Mouse (Mus musculus) T-helper 2 cell (primary cell): ENCODE data around the gene Gnai1.
"Not testable (repeated sequence)": the region's sequence is repeated elsewhere in the genome, so short reads cannot be mapped to it uniquely, and the experiment has no call there.

ENCODE experiments used
- in situ Hi-C: fragments of 300-600 bp; cut with MboI, MseI; formaldehyde crosslinking; loops from one replicate; pipeline ENCODE4 v1.15.1; 2025; ENCODE audit warnings: high pct_unique_total_duplicates

Gnai1 gene

DNA sequence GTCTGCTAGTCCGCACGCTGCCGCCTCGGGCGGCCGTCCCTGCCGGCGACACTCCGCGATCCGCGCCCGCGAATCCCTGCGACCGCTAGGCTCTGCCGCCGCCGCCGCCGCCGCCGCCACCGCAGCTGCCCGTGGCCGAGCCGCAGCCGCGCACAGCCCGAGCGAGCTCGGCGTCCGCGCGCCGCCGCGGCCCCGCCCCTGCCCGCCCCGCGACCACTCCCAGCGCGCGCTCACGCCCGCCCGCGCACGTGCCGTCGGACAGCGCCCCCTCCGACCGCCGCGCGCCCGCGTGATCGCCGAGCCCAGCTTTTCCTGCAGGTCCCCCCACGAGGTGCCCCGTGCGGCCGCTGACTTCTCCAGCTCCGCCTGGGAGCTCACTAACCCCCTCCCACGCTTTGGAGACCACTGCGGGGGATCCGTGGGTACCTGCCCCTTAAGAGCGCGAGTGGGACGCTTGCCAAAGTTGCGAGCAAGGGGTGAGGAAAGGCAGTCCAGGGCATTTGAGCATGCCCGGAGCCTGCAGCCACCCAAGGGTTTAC is at the start of gene Gnai1:
TSS of gene Gnai1 (minus strand) at position 75 of the 539 bp plus-strand sequence.
- in situ Hi-C loops: no loop called here

DNA sequence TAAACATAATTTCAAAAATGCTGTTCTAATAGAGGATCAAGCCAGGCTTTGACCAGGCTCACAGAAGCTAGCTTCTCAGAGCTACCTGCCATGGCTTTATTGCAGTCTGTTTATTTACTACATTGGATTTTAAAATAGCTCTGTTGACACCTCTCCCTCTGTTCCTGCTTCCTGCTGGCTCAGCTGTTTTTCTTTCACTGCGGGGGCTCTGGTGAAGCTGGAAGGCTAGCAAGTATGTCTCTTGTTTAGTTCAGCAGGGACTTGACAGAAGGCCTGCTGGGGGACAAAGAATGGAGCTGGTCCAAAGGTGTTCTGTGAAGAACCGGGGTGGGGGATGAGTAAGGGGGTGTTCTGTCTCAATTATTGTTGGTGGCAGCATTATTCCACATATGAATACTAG is 7.7 kb upstream of the Gnai1 start:
- in situ Hi-C loops: no loop called here

DNA sequence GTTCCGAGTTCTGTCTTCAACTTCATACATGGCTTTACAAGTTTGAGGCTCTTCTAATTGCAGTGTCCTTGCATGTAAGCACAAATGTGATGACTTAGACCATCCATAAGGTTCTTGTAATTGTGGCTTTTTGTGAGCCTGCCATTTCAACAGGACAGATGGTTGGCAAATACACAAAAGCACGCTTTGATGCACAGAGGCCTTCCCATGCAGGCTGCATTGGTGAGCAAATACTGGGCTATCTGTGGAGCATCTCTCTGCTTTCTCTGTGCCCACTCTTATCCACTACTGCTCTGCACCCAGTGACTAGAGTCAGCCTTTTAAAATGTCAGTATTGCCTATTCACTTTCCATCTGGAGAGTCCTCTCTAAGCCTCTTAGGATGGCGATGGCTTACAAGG is 5.3 kb upstream of the Gnai1 start:
- in situ Hi-C loops: no loop called here

DNA sequence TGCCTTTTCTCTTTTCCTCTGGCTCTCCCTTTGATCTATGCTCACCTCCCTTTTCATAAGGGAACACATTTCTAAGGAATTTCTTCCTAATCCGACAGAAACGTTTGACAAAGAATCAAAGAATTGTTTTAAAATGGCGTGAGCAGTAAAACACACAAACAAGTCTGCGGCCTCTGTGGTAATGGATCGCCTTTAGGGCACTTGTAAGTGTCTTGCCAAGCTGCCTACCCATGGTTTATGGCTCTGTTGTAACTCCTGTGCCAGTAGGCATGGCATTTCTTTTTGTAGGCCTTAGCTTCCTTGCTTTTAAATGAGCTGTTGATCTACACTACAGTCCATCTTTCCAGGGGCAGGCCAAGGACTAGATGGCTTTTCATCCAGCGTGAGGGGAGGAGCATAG is 801 bp upstream of the Gnai1 start:
- in situ Hi-C loops: no loop called here

DNA sequence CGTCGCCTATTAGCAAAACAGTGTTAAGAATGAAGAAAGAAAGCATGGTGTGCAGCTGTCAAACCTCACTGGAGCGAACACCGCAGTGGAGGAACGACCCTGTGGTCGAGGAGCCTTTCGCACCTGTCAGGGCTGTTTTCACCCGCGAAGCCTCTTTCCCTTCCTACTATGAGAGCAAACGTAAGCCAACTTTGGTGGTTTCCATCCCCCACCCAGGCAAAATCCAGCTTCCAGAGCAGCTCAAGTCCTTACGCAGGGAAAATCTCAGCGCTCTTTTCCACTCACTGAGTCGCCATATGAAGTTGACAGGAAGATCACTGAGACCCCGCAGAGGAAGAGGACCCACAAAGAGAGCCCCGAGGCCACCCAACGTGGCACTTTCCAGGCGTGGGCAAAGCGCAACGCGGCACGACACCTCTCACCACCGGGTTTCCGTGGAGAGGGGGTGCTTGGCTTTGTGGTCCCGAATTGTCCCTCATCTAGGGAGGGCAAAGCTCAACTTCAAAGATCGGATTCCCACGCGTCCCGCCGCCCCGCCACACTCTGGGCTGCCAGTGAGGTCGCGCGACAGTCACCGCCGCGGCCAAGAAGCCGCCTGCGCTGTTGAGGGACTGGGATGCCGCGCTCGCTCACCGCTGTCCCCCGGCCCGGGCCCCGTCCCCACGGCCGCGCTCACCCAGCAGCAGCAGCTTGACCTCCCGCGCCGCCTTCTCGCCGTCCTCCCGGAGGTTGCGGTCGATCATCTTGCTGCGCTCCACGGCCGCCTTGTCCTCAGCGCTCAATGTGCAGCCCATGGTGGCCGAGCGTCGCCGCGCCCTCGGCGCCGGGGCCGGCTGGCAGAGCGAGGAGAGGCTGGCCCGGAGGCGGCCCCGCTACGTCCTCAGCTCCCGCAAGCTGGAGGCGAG is 527 bp downstream of the Gnai1 start:
- in situ Hi-C loops: no loop called here

DNA sequence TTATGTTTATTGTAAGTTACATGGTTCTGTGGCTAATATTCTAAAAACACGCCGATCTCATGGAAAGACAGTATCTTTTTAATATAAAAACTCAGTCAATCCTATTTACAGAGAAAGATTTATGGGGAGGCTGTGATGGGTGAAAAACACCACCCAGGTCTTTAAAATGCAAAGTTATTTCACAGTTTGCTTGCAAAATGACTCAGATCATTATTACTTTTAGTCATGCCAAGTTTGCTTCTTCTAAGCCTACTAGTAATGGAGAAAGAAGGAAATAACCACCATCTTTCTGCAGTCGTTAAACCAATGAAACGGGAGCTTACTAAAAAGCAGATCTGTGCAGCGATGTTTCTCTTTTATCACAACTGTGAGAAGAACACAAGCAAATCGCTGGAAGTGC is 1.4 kb downstream of the Gnai1 start:
- in situ Hi-C loops: no loop called here

DNA sequence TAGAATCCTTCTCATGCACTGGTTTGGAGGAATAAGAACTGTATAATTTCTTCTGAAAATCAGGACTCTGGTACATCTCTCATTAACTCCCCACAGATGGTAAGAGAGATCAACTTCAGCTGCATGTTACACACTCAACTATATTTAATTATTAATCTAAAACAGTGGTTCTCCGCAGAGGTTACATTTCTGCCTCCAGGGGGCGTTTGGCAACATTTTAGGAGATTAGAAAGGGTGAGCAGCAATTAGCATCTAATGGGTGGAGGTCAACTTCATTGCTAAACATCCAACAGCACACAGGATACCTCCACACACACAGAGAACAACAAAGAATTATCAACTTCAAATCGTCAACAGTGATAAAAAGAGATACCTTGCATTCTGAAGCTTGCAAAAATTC is 2.0 kb downstream of the Gnai1 start:
- in situ Hi-C loops: no loop called here

DNA sequence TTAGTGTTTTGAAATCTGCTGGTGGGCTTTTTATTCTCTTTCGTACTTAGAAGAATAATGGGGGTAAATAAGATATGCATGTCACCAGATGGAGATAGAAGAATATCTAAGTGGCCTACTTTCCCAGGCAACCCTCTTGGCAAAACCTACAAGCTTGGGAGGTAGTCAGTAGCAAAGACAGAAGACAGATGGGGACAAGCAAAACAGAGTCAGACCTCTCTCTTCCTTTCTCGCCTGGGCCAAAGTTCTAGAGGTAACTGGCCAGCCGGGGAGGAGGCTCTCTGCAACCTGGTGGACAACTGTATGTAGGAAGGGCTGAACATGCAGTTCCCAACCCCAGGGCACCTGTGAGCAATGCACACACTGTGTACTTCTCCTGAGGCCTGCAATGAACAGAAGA is 12.9 kb downstream of the Gnai1 start:
- in situ Hi-C loops: no loop called here

DNA sequence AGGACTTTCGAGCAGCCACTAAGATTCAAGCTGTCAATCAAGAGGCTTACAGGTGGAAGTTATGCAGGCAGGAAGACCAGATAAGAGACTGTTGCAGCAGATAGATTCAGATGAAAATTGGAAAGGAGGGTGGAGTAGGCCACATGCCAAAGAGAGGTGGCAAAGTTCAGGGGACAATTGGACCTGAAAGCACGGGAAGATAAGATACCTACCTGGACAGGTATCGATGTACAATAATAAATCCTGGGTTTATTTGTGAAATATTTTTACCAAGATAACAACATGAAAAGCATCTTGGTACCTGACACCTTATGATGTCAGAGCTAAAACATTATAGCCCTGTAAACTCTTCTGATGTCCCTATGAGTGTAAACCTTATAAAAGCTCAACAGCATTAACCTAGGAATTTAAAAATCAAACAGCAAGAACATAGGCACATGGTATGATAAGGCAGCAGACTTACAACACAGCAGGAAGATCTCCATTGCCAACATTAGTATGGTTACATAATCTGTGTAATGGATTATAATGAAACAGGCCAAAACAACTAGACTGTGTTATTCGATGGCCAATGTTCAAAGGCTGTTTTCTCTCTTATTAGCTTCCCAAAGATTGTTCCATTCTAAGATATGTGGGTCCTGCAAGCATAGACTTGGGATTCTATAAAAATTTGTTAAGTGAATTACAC is 16.6 kb downstream of the Gnai1 start:
- in situ Hi-C loops: no loop called here

DNA sequence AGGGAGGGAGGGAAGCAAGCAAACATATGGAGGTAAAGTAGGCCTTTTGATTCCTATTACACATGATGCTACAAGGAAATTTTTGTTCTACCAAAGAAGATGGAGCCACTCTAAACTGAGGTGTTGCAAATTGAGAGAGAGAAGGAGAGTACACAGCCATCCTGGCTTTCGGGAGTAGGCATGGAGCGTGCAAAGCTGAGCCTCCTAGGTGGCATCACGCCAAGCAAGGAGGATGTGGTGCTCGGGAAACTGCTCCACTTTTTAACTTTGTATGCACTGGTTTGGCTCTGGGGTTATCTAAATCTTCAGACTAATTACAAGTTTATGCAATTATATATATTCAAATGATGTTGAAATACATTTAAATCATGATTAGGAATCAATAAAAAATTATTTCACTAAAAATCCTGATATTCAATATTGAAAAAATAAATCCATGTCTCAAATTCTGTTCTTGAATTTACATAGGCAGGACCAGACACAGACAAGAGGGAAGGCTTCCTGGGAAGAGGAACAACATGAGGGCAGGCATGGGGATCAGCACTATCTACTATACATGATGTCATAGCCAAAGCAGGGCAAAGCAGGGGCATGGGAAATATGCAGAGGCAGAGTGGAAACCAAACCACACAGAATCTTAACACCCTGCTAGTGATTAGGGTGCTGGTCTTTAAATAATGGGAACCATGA is 17.2 kb downstream of the Gnai1 start:
- in situ Hi-C loops: no loop called here

DNA sequence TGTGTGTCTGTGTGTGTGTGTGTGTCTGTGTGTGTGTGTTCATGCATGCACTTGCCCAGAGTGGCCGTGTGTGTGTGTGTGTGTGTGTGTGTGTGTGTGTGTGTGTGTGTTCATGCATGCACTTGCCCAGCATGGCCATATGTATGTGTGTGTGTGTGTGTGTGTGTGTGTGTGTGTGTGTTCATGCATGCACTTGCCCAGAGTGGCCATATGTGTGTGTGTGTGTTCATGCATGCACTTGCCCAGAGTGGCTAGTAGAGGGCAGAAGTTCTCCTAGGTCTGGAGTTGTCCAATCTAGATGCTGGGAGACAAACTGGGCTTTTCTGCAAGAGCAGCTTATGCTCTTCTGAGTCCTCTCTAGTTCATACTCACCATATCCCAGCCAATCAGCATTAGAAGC is 18.3 kb downstream of the Gnai1 start:
- in situ Hi-C loops: not testable (repeated sequence)

DNA sequence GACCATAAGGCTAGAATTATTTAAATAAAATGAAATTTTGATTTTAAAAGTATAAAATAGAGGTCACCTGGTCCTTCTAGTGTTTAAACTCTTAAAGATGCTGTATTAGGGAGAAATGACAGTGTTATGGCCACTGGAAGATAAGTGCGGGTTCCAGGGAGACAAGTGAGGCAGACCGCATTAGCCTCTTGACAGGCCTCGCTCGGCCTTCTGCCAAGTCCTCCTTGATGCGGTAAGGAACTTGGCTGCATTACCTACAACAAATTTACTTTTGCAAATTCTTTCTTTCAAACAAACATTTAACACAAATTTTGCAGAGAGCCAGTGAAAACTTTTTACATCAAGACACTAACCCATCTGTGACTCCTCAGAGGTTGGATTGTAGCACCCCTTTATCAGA is 27.9 kb downstream of the Gnai1 start:
- in situ Hi-C loops: no loop called here

DNA sequence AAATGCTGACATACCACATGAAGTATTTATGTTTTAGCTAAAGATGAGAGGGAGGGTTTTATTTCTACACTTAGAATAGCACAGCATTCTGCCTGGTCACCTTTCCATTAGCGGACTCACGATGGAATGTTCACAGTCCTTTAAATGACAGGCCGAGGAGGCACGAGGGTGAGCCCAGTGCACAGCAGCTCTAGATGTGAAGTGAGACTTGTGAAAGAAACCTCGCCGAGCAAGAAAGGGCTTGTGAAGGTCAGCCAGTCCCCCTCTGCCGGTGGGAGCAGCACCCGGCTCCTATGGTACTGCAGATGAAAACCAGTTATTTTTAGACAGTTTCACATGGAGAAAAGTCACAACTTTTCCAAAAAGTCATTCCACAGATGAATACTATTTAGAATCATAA is 29.4 kb downstream of the Gnai1 start:
- in situ Hi-C loops: no loop called here

DNA sequence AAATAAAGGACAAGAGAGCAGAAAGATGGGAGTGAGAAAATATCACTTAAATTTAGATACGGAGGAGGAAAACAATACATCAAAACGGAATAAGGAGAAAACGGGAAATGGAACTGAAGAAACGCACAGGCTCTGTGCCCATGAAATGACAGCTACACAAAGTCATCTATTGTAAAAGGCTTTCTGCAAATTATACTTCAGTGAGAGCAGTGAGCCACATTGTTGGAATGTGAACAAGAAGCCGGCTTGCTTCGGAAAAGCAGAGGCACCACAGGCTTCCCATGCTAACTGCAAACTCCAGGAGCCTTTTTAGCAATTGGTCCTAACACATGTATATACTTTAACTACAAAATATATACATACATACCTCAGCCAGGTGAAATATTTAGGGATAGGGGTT is 34.0 kb downstream of the Gnai1 start:
- in situ Hi-C loops: no loop called here

DNA sequence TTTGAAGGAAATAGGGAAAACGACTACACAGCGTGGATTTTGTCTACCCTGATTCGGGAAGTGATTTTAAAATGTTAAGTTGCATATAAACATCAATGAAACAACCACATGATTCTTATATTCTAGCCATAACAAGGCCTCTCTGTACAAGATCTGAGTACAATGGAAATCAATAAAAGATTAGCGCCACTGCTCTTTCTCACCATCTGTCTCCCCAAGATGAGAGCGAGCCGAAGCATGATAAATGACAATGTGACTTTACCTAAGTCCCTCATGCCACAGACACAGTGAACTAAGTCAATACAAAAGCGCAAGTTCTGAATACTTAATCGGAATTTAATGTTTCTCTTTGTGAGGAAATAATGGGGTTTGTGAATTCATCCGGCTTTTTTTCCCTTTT is 36.6 kb downstream of the Gnai1 start:
- in situ Hi-C loops: no loop called here

DNA sequence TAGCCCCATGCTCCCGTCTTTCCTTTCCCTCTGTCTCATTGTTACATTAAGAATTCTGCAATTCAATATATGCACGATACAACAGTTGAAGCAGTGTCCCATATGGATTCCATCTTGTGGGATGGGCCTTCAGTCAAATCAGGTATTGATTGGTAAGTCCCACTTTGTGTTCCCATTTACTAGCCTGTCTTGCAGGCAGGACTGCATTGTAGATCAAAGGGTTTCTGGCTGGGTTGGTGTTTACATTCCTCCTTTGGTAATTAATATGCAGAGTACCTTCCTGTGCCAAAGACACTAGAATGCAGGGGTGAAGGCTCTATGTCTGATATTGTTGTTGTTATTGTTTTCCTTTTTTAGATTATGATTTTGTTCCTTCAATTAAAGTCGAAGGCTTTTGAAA is 38.5 kb downstream of the Gnai1 start:
- in situ Hi-C loops: no loop called here

DNA sequence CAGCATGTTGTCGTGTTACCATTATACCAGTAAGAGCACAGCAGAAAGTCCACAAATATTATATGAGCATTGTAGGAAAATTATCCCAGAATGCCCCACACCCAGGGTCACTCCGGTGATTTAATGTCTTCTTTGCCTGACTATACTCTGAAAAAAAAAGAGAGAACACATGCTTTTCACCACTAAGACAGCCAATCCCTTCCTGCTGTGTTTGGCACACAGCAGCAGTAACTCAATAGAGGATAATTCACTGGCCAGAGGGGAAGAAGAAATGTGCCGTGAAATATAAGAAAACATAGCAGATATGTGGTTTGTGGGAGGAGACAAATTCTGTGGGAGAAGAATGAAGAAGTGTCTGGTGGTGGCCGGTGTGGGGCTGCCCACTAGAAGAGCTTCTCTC is 41.3 kb downstream of the Gnai1 start:
- in situ Hi-C loops: no loop called here

DNA sequence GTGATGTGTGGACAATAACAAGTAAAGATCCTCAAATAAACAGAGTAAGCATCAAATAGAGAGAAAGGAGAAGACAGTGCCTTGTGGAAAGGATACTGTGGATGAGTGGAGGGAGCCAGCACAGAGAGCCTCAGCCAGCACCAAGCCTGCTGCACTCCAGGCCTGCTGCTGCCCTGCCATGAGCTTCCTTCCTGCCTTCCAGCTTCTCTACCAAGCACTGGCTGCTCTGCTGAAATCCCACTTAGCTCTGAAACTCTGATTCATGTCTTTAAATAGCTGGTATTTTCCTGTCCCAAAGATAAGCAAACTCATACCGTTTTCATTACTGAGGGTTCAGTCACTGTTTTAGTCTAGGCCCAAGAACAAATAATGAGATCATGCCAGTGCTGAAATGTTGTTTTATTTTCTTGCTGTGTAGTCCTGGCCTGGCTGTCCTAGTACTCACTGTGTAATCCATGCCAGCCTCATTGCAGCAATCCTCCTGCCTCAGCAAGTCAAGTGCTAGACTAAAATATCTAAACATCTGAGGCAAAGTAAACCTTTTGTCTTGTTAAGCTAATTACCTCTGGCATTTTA is 52.8 kb downstream of the Gnai1 start:
- in situ Hi-C loops: no loop called here

DNA sequence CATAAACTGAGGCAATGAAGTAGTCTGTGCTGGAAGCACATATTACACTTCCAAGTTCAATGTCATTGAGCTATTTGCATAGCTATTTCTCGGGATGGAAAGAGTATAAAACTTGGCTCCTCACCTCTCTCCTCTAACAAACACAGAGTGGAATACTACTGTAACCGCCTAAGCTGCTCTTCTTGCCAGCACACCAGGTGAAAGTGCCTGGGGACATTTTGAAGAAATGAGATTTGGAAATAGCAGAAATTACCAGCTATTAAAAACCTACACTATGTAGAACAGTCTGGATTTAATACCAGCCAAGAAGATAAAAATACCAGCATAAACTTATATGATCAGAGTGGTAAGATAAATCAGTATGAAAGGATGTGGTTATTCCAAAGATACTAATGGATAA is 63.6 kb downstream of the Gnai1 start:
- in situ Hi-C loops: no loop called here

DNA sequence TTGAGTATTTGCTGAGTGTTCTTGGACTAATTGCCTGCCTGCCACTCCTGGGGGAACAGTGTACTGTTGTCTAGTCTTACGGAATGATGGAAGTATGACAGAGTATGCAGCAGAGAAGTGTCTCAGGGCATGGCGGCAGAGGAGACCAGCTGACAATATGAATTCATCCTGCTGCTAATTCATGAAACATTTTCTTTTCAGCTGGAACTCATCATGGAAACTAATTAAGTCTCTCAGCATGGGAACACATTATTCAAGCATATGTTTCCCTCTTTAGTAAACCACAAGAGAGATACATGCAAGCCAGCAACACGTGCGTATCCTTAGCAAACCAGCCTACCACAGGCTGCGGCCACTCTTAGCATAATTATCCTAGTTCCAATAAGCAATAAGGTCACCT is 67.4 kb downstream of the Gnai1 start:
- in situ Hi-C loops: no loop called here

DNA sequence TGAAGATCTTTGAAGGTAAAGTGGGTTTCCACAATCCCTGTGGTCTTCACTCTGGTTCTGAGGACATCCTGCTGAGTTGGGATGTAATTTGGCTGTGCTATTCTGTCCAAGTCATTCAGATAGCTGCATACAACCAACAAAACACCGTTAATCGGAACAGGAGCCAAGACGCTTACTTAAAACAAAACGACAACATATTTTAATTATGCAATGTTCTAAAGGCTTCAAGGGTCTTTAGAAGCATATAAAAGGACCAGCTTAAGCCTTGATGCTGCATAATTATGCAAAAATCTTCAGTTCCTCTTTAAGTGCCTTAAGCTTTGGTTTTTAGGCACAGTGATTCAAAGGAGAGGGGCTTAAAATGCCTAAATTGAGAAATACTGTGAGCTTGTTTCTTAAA is 70.6 kb downstream of the Gnai1 start:
- in situ Hi-C loops: no loop called here

DNA sequence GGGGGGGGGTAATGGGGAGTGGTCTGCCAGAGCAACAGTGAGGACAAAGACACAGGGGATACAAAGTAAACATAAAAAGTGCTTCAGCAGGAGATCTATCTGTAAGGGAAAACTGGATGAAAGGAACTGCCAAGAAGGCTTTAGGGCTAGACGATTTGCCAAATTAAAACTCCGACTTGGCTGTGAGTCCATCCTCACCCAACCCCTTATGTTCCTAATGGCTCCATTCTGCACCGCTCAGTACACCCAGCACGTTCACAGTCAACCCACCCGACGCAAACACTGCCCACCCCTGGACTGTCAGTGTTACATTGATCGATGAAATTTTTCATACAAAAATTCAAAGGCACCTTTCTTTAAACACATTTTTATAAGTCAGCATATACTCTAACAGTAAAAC is 71.5 kb downstream of the Gnai1 start:
- in situ Hi-C loops: no loop called here
